Mouse (Mus musculus) MEL (cell line): ENCODE measurements at regions not wholly inside any gene's neighbourhood (a gene's known extent, or its start where the extent isn't known, plus 50 kb on each side); places are given as distances from the start of the nearest gene placed in this dataset.

ENCODE experiments used
- DNase-seq: peaks from one replicate; pipeline ENCODE4 v3.0.0; 2011; ENCODE audit warnings: low read depth, low spot score
- H3K27ac ChIP-seq: 2 replicates; pipeline ENCODE4 v1.5.1; 2012; ENCODE audit warnings: low read depth, mild to moderate bottlenecking, control low read depth, low read length, moderate library complexity; ENCODE audit not compliant: control insufficient read depth
- H3K27me3 ChIP-seq, 2 experiments: fragments of 150-350 bp in 1 of 2; sonication (generic) in 1 of 2; 2 replicates each; pipeline ENCODE4 v1.6.1; 2012; ENCODE audit warnings: low read length in 2 of 2, mild to moderate bottlenecking in 2 of 2, improper control_type of control experiment in 1 of 2, moderate library complexity in 1 of 2; ENCODE audit not compliant: insufficient read depth in 2 of 2, control insufficient read depth in 1 of 2
- H3K36me3 ChIP-seq, 2 experiments: 2 replicates each; pipeline ENCODE4 v1.6.1; 2012 to 2014; ENCODE audit warnings: low read length in 2 of 2, improper control_type of control experiment in 1 of 2, inconsistent platforms in 1 of 2, mild to moderate bottlenecking in 1 of 2; ENCODE audit not compliant: insufficient read depth in 2 of 2, control insufficient read depth in 1 of 2
- H3K4me1 ChIP-seq, 2 experiments: fragments of 150-350 bp in 1 of 2; sonication (generic) in 1 of 2; 2 replicates each; pipeline ENCODE4 v1.6.1; 2012; ENCODE audit warnings: low read length in 2 of 2, improper control_type of control experiment in 1 of 2, mild to moderate bottlenecking in 1 of 2; ENCODE audit not compliant: insufficient read depth in 2 of 2, control insufficient read depth in 1 of 2
- H3K4me3 ChIP-seq, 2 experiments: fragments of 150-350 bp in 1 of 2; sonication (generic) in 1 of 2; 2 replicates each; pipeline ENCODE4 v1.5.1; 2012; ENCODE audit warnings: low read depth in 2 of 2, low read length in 2 of 2, mild to moderate bottlenecking in 2 of 2, moderate library complexity in 2 of 2, control low read depth in 1 of 2, improper control_type of control experiment in 1 of 2; ENCODE audit not compliant: control insufficient read depth in 1 of 2, insufficient read depth in 1 of 2
- H3K79me2 ChIP-seq: 2 replicates; pipeline ENCODE4 v1.6.1; 2012; ENCODE audit warnings: mild to moderate bottlenecking, low read length, moderate library complexity; ENCODE audit not compliant: control insufficient read depth, poor library complexity, insufficient read depth
- H3K9ac ChIP-seq: 2 replicates; pipeline ENCODE4 v1.6.1; 2012; ENCODE audit warnings: low read depth, mild to moderate bottlenecking, control low read depth, low read length, moderate library complexity; ENCODE audit not compliant: control insufficient read depth, poor library complexity, severe bottlenecking
- H3K9me3 ChIP-seq: fragments of 150-350 bp; sonication (generic); replicated peaks from 2 replicates; pipeline ENCODE4 v1.6.1; 2012; ENCODE audit warnings: mild to moderate bottlenecking, low read length, improper control_type of control experiment, moderate library complexity; ENCODE audit not compliant: insufficient read depth
- CHD2 ChIP-seq: IDR thresholded peaks from 2 replicates; pipeline ENCODE4 v1.6.1; 2011; ENCODE audit warnings: low read length, improper control_type of control experiment
- CTCF ChIP-seq, 3 experiments: IDR thresholded peaks in 2 of 3; conservative IDR thresholded peaks in 1 of 3; 2 replicates each; pipeline ENCODE4 v1.5.1; 2011 to 2012; ENCODE audit warnings: low read length in 3 of 3, low read depth in 2 of 3, mild to moderate bottlenecking in 2 of 3, improper control_type of control experiment in 1 of 3, inconsistent platforms in 1 of 3, mixed read lengths in 1 of 3, moderate library complexity in 1 of 3; ENCODE audit not compliant: control insufficient read depth in 1 of 3, insufficient read depth in 1 of 3, poor library complexity in 1 of 3, severe bottlenecking in 1 of 3
- EP300 ChIP-seq, 2 experiments: IDR thresholded peaks; 2 replicates each; pipeline ENCODE4 v1.6.1; 2011; ENCODE audit warnings: improper control_type of control experiment in 2 of 2, low read length in 2 of 2, low read depth in 1 of 2, mild to moderate bottlenecking in 1 of 2
- GATA1 ChIP-seq: IDR thresholded peaks from 2 replicates; pipeline ENCODE4 v1.6.1; 2011; ENCODE audit warnings: low read depth, low read length, improper control_type of control experiment
- MAFK ChIP-seq: IDR thresholded peaks from 2 replicates; pipeline ENCODE4 v1.6.1; 2011; ENCODE audit warnings: low read depth, mild to moderate bottlenecking, low read length, improper control_type of control experiment, borderline replicate concordance
- MAZ ChIP-seq: IDR thresholded peaks from 2 replicates; pipeline ENCODE4 v1.6.1; 2012; ENCODE audit warnings: low read depth, mild to moderate bottlenecking, inconsistent platforms, low read length, improper control_type of control experiment
- MEF2A ChIP-seq: IDR thresholded peaks from 2 replicates; pipeline ENCODE4 v1.6.1; 2014; ENCODE audit warnings: low read depth, mild to moderate bottlenecking, inconsistent platforms, low read length, improper control_type of control experiment; ENCODE audit not compliant: poor library complexity, insufficient replicate concordance, severe bottlenecking; ENCODE audit errors: extremely low read depth
- MYB ChIP-seq: IDR thresholded peaks from 2 replicates; pipeline ENCODE4 v1.6.1; 2011; ENCODE audit warnings: mild to moderate bottlenecking, low read depth, low read length, improper control_type of control experiment
- MYC ChIP-seq: IDR thresholded peaks from 2 replicates; pipeline ENCODE4 v1.6.1; 2011; ENCODE audit warnings: low read depth, mild to moderate bottlenecking, low read length, improper control_type of control experiment, moderate library complexity
- POLR2AphosphoS2 ChIP-seq: IDR thresholded peaks from 2 replicates; pipeline ENCODE4 v1.6.1; 2011; ENCODE audit warnings: low read length, improper control_type of control experiment
- SMC3 ChIP-seq: IDR thresholded peaks from 2 replicates; pipeline ENCODE4 v1.6.1; 2011; ENCODE audit warnings: low read depth, low read length, improper control_type of control experiment
- USF2 ChIP-seq, 2 experiments: IDR thresholded peaks; 2 replicates each; pipeline ENCODE4 v1.6.1; 2011 to 2012; ENCODE audit warnings: improper control_type of control experiment in 2 of 2, low read length in 2 of 2, borderline replicate concordance in 1 of 2, inconsistent platforms in 1 of 2, low read depth in 1 of 2, mild to moderate bottlenecking in 1 of 2; ENCODE audit not compliant: insufficient read depth in 1 of 2
- ZC3H11A ChIP-seq: IDR thresholded peaks from 2 replicates; pipeline ENCODE4 v1.6.1; 2012; ENCODE audit warnings: low read depth, mild to moderate bottlenecking, inconsistent platforms, low read length, improper control_type of control experiment
- ZNF384 ChIP-seq: IDR thresholded peaks from 2 replicates; pipeline ENCODE4 v1.6.1; 2012; ENCODE audit warnings: low read depth, mild to moderate bottlenecking, inconsistent platforms, low read length, improper control_type of control experiment

DNA sequence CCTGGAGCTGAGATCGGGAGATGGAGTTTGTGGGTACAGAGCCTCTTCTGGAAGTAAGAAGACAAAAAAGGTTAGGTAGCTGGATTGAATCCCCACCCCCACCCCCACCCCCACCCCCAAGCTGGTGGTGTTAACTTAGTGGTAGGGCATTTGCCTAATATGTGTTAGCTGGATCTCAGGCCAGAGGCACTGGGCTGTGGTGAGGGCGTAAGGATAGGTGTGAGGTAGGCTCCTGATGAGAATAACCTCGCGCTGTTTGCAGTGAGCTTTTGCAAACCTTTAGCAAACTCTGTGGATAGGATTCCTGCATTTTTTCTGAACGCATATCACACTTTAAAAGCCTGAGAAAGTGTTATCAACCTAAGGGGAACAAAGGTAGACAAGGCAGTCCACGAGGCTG is 132.3 kb downstream of the Ly86 start:
- DNase-seq, result no peak
- Histone ChIP-seq H3K27ac (no peak overlapping the region), H3K79me2 (no peaks in the 10 kb centered on the region), H3K4me1 (no peaks in the 10 kb centered on the region), H3K9ac (no peak overlapping the region), H3K4me3 (no peak overlapping the region), H3K36me3 (no peaks in the 10 kb centered on the region), H3K9me3 (no peaks in the 10 kb centered on the region), H3K27me3 (no peaks in the 10 kb centered on the region)
- TF ChIP-seq ZNF384 (no peak), MEF2A (no peak), MYB (no peak), GATA1 (no peak), MAZ (no peak)

DNA sequence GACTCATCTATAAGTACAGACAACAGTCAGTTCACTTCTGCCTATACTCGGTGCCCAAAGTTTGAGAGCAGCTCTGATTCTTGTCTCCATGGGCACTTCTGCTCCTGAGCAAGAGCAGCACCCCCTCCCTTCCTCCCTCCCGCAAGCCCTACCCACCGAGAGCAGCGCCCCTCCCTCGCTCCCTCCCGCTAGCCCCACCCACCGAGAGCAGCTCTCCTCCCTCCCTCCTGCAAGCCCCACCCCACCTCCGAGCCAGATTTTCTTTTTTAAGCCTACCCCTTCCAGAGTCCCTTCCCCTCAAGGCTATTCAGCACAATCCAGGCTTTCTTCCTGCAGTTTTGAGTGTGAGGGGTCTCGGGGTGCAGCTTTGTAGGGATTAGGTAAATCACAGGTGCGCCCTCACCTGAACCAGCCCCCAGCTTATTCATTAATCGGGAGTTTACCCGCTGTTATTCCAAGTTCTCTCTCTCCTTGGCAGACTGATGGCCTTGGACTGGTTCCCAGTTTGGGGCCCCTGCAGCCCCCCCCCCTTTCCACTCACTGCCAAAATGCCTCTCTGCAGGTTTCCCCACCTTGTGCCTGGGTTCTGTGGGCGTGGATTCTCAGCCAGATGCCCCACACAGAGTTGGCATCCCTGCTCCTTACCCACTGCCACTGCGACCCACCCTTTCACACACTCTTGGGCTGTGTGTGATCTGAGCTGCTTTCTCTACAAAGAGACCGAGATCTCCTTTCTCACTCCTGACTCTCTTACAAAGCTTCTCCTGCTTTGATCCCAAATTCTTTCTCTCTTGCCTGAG is 132.9 kb downstream of the Ly86 start:
- no peaks in the 10 kb centered on the region for H3K9me3 ChIP-seq
- peak; percentile 11 for DNase-seq
- no peaks in the 10 kb centered on the region for H3K27me3 ChIP-seq
- H3K4me3 ChIP-seq, result no peak overlapping the region
- H3K36me3 ChIP-seq, result no peaks in the 10 kb centered on the region
- no peak overlapping the region for H3K9ac ChIP-seq
- no peaks in the 10 kb centered on the region for H3K79me2 ChIP-seq
- TF ChIP-seq POLR2AphosphoS2, result no peak
- TF ChIP-seq CTCF (IDR thresholded peaks at IDR 0.05 in 2 of 3, conservative IDR thresholded peaks at IDR 0.05 in 1 of 3; ENCODE audit: control insufficient read depth in 1 of 3, insufficient read depth in 1 of 3, low read depth in 2 of 3, low read length in 3 of 3, poor library complexity in 1 of 3, severe bottlenecking in 1 of 3), result no peak
- TF ChIP-seq MAZ, result no peak
- TF ChIP-seq CHD2, result no peak
- TF ChIP-seq SMC3, result no peak
- no peak for TF ChIP-seq USF2 (IDR thresholded peaks at IDR 0.05; ENCODE audit: borderline replicate concordance in 1 of 2, insufficient read depth in 1 of 2, low read depth in 1 of 2, low read length in 2 of 2)
- TF ChIP-seq MYB, result no peak
- TF ChIP-seq MAFK, result no peak
- TF ChIP-seq EP300 (IDR thresholded peaks at IDR 0.05; ENCODE audit: low read depth in 1 of 2, low read length in 2 of 2), result no peak
- no peak for TF ChIP-seq ZC3H11A
- no peak for TF ChIP-seq MEF2A
- TF ChIP-seq MYC, result no peak
- H3K27ac ChIP-seq, result no peak overlapping the region
- no peaks in the 10 kb centered on the region for H3K4me1 ChIP-seq
